Comparison of ENCODE assay signal across 10 mouse cellular contexts in genomic region chr5:136472846-136473245, GRCm38 (mm10).
DNase-seq lines count a peak whose midpoint lies in the region; ATAC-seq and TF ChIP-seq lines count a peak whose summit lies in the region.
"Had no signal": no experiment of that assay in that cellular context is flagged by ENCODE, and none has a peak within 500 bp of the region (broad histone marks: within the 10 kb centered on the region; RNA-seq: fewer than 3 reads in every experiment).

No protein-coding gene starts in this region.

- DNase-seq in intestine, embryonic 14.5 days (ENCODE audit: low spot score), result no peak
- DNase-seq in adrenal gland, postnatal 25 days, result no peak
- DNase-seq: thymus, postnatal 14 days had no signal

- no peak overlapping the region for H3K9ac ChIP-seq in forebrain, embryonic 12.5 days
- H3K9ac ChIP-seq in forebrain, embryonic 15.5 days (replicated peaks), result no peak overlapping the region
- no peak overlapping the region for H3K9ac ChIP-seq in intestine, embryonic 14.5 days (ENCODE audit: low read length)
- H3K9ac ChIP-seq in intestine, postnatal 0 days (ENCODE audit: low read depth, low read length), result no peak overlapping the region
- H3K9ac ChIP-seq in midbrain, embryonic 16.5 days (ENCODE audit: low read depth, low read length), result no peak overlapping the region
- no peak overlapping the region for H3K9ac ChIP-seq in midbrain, embryonic 15.5 days

- peaks cover 31% of the 10 kb centered on the region for H3K4me1 ChIP-seq in forebrain, embryonic 12.5 days
- H3K4me1 ChIP-seq in forebrain, embryonic 15.5 days, result peaks cover 32% of the 10 kb centered on the region
- peaks cover 22% of the 10 kb centered on the region for H3K4me1 ChIP-seq in intestine, embryonic 14.5 days (replicated peaks; ENCODE audit: control insufficient read depth, insufficient read depth, low read length)
- peaks cover 3% of the 10 kb centered on the region; the same call in 1 of the 2 replicates for H3K4me1 ChIP-seq in intestine, postnatal 0 days (replicated peaks; ENCODE audit: control insufficient read depth, insufficient read depth, low read length)
- peaks cover 12% of the 10 kb centered on the region for H3K4me1 ChIP-seq in midbrain, embryonic 16.5 days (ENCODE audit: control insufficient read depth, insufficient read depth, low read length)
- peaks cover 24% of the 10 kb centered on the region for H3K4me1 ChIP-seq in midbrain, embryonic 15.5 days

- no peak overlapping the region for H3K4me3 ChIP-seq in forebrain, embryonic 12.5 days (replicated peaks)
- H3K4me3 ChIP-seq in forebrain, embryonic 15.5 days, result no peak overlapping the region
- no peak overlapping the region for H3K4me3 ChIP-seq in intestine, embryonic 14.5 days (ENCODE audit: low read depth, low read length)
- H3K4me3 ChIP-seq in intestine, postnatal 0 days (ENCODE audit: low read depth, low read length), result no peak overlapping the region
- H3K4me3 ChIP-seq in midbrain, embryonic 16.5 days (ENCODE audit: low read depth, low read length), result no peak overlapping the region
- H3K4me3 ChIP-seq in midbrain, embryonic 15.5 days, result no peak overlapping the region

- H3K27ac ChIP-seq in forebrain, embryonic 12.5 days, result 0 out of 2 replicates have a peak overlapping the region, but pooled peaks have one; percentile 26
- no peak overlapping the region for H3K27ac ChIP-seq in forebrain, embryonic 15.5 days (replicated peaks)
- peak overlapping the region; percentile 52; the same call in 1 of the 2 replicates for H3K27ac ChIP-seq in intestine, embryonic 14.5 days (ENCODE audit: low read depth)
- no peak overlapping the region for H3K27ac ChIP-seq in intestine, postnatal 0 days (ENCODE audit: low read depth, low read length)
- H3K27ac ChIP-seq in midbrain, embryonic 16.5 days (ENCODE audit: low read length), result peak overlapping the region; percentile 46; the same call in 1 of the 2 replicates
- no peak overlapping the region for H3K27ac ChIP-seq in midbrain, embryonic 15.5 days

- ATAC-seq in forebrain, embryonic 12.5 days (ENCODE audit: low FRiP score), result no peak
- ATAC-seq in forebrain, embryonic 15.5 days (replicated peaks), result no peak
- ATAC-seq in intestine, embryonic 14.5 days (replicated peaks; ENCODE audit: low FRiP score, low TSS enrichment, low read depth), result no peak
- ATAC-seq in intestine, postnatal 0 days, result no peak
- ATAC-seq in midbrain, embryonic 16.5 days, result no peak
- ATAC-seq in midbrain, embryonic 15.5 days (replicated peaks), result no peak
- no peak for ATAC-seq in megakaryocyte, adult 5-6 weeks (ENCODE audit: poor library complexity, severe bottlenecking)

- H3K27me3 ChIP-seq in forebrain, embryonic 12.5 days, result no peaks in the 10 kb centered on the region
- H3K27me3 ChIP-seq in forebrain, embryonic 15.5 days, result no peaks in the 10 kb centered on the region
- no peaks in the 10 kb centered on the region for H3K27me3 ChIP-seq in intestine, embryonic 14.5 days (replicated peaks; ENCODE audit: control insufficient read depth, insufficient read depth, low read length)
- no peaks in the 10 kb centered on the region for H3K27me3 ChIP-seq in intestine, postnatal 0 days (replicated peaks; ENCODE audit: control insufficient read depth, insufficient read depth, low read length)
- no peaks in the 10 kb centered on the region for H3K27me3 ChIP-seq in midbrain, embryonic 16.5 days (ENCODE audit: control insufficient read depth, insufficient read depth, low read depth, low read length)
- H3K27me3 ChIP-seq in midbrain, embryonic 15.5 days (replicated peaks), result no peaks in the 10 kb centered on the region

- H3K4me2 ChIP-seq in forebrain, embryonic 12.5 days, result no peak overlapping the region
- no peak overlapping the region for H3K4me2 ChIP-seq in forebrain, embryonic 15.5 days (replicated peaks)
- no peak overlapping the region for H3K4me2 ChIP-seq in intestine, embryonic 14.5 days (ENCODE audit: low read length)
- no peak overlapping the region for H3K4me2 ChIP-seq in intestine, postnatal 0 days (replicated peaks; ENCODE audit: low read depth)
- H3K4me2 ChIP-seq in midbrain, embryonic 16.5 days (ENCODE audit: low read length), result no peak overlapping the region
- no peak overlapping the region for H3K4me2 ChIP-seq in midbrain, embryonic 15.5 days
- H3K4me2 ChIP-seq: midbrain, embryonic 11.5 days had no signal

- H3K9me3 ChIP-seq in forebrain, embryonic 12.5 days, result no peaks in the 10 kb centered on the region
- no peaks in the 10 kb centered on the region for H3K9me3 ChIP-seq in forebrain, embryonic 15.5 days
- H3K9me3 ChIP-seq in intestine, embryonic 14.5 days (ENCODE audit: control insufficient read depth, low read length), result no peaks in the 10 kb centered on the region
- H3K9me3 ChIP-seq in intestine, postnatal 0 days (ENCODE audit: control insufficient read depth), result no peaks in the 10 kb centered on the region
- H3K9me3 ChIP-seq in midbrain, embryonic 16.5 days (replicated peaks; ENCODE audit: control insufficient read depth, low read length, poor library complexity, severe bottlenecking), result no peaks in the 10 kb centered on the region
- H3K9me3 ChIP-seq in midbrain, embryonic 15.5 days, result no peaks in the 10 kb centered on the region

- H3K36me3 ChIP-seq in forebrain, embryonic 12.5 days (replicated peaks), result peaks cover 10% of the 10 kb centered on the region; the same call in 1 of the 2 replicates
- H3K36me3 ChIP-seq in forebrain, embryonic 15.5 days, result no peaks in the 10 kb centered on the region
- H3K36me3 ChIP-seq in intestine, embryonic 14.5 days (ENCODE audit: control insufficient read depth, insufficient read depth, low read length), result 0 out of 2 replicates have a peak, but pooled peaks cover 4% of the 10 kb centered on the region
- H3K36me3 ChIP-seq in intestine, postnatal 0 days (ENCODE audit: control insufficient read depth, insufficient read depth), result no peaks in the 10 kb centered on the region
- H3K36me3 ChIP-seq in midbrain, embryonic 16.5 days (ENCODE audit: control insufficient read depth, insufficient read depth, low read length), result no peaks in the 10 kb centered on the region
- H3K36me3 ChIP-seq in midbrain, embryonic 15.5 days (replicated peaks), result no peaks in the 10 kb centered on the region

- TF ChIP-seq CTCF in intestine, postnatal 0 days (IDR thresholded peaks at IDR 0.05; ENCODE audit: low read depth), result no peak

- WGBS in forebrain, embryonic 12.5 days, result 68% methylated on average over 6 of the region's 6 CpGs
- 70% methylated on average over 6 of the region's 6 CpGs for WGBS in forebrain, embryonic 15.5 days
- WGBS in intestine, embryonic 14.5 days, result 43% methylated on average over 6 of the region's 6 CpGs
- WGBS in intestine, postnatal 0 days, result 66% methylated on average over 6 of the region's 6 CpGs
- WGBS in midbrain, embryonic 16.5 days, result 65% methylated on average over 6 of the region's 6 CpGs
- WGBS in midbrain, embryonic 15.5 days, result 66% methylated on average over 6 of the region's 6 CpGs

Comparison
In these comparisons a context has a peak if more than half of its experiments do, and no peak if none do; other contexts are left out.
1. H3K27ac ChIP-seq: peak in forebrain, embryonic 12.5 days (single experiment), intestine, embryonic 14.5 days (single experiment) and midbrain, embryonic 16.5 days (single experiment); none in forebrain, embryonic 15.5 days (single experiment), intestine, postnatal 0 days (single experiment) and midbrain, embryonic 15.5 days (single experiment).